Mouse (Mus musculus) left cerebral cortex, adult 11 months (tissue): ENCODE measurements around the gene Sigmar1.

Source experiments
- DNase-seq: peaks from one replicate; pipeline ENCODE4 v3.0.0; 2022; ENCODE audit warnings: low spot score

The Sigmar1 gene

DNA sequence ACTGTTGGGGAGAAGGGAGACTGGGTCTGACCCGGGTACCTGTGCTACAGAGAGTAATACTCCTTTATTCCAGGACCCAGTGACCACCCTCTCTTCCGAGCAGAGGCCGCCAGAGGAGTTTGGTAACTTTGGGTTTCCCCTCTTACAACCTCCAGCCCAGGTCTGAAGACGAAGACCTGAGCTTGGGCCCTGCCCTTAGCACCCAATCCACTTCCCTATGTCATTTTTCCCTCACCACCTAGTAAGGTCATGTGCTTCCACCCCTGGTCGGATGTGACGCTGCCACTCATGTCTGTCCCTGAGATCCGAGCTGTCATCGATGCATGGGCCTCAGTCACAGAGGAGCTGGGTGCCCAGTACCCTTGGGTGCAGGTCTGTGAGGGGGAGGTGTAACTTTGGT is 483 bp upstream of the Sigmar1 start:
- no peak for DNase-seq

- no peak for DNase-seq
Measured at GRCm38 (mm10) chr4:41754797-41755337, 1.1 kb downstream of the Sigmar1 start, which contains the start of gene Galt. Gene Galt, plus strand, starts transcription at chr4:41755228.

GRCm38 (mm10) chr4:41745021-41745420 is 10.9 kb downstream of the Sigmar1 start:
- no peak for DNase-seq

DNA sequence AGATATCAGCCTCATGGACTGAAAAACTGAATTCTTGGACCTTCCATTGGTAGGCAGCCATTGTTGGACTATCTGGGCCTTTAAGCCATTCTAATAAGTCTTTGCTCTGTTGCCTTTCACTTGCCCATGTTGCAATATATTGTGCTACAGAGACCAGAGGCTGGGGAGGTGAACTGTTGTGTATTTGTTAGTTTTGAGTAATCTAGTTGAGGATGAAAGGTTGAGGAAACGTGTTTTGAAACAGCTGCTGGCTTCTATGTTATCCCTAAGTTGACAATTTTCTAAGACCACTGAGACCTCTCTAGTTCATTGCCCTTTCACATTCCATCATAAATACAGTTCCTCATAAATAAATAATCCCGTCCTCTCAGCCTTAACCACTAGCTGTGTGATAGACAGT is 11.8 kb downstream of the Sigmar1 start:
- DNase-seq: no peak

GRCm38 (mm10) chr4:41741158-41741560 is 14.8 kb downstream of the Sigmar1 start:
- DNase-seq: peak; percentile 91

- DNase-seq: peak; percentile 69
Measured at GRCm38 (mm10) chr4:41740380-41741157, 15.4 kb downstream of the Sigmar1 start.

- no peak for DNase-seq
Measured at GRCm38 (mm10) chr4:41739260-41739659, 16.7 kb downstream of the Sigmar1 start.

GRCm38 (mm10) chr4:41738256-41738603 is 17.7 kb downstream of the Sigmar1 start:
- DNase-seq: no peak

DNA sequence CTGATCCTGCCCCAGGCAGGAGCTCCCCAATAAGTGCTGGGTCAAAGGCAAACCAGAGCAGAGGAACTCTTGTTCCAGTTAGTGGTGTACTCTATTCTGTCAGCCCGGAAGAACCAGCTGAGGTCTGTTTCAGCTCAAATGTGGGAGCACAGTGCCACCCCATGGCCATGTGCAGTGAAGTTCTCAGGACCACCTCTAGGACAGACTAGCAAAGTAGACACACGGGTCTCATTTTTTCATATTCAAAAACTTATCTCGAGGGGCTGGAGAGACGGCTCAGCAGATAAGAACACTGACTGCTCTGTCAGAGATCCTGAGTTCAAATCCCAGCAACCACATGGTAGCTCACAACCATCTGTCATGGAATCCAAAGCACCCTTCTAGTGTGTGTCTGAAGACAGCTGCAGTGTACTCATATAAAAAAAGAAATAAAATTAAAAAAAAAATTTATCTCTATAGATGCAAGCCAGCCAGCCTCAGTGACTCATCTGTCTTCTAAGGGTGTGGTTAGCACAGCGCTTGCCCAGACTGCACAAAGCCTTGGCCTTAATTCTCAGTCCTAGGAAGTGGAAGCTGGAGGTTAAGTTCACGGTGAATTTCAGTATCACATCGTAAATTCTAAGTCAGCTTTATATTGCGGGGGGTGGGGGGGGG is 18.2 kb downstream of the Sigmar1 start:
- DNase-seq: peak; percentile 73

DNA sequence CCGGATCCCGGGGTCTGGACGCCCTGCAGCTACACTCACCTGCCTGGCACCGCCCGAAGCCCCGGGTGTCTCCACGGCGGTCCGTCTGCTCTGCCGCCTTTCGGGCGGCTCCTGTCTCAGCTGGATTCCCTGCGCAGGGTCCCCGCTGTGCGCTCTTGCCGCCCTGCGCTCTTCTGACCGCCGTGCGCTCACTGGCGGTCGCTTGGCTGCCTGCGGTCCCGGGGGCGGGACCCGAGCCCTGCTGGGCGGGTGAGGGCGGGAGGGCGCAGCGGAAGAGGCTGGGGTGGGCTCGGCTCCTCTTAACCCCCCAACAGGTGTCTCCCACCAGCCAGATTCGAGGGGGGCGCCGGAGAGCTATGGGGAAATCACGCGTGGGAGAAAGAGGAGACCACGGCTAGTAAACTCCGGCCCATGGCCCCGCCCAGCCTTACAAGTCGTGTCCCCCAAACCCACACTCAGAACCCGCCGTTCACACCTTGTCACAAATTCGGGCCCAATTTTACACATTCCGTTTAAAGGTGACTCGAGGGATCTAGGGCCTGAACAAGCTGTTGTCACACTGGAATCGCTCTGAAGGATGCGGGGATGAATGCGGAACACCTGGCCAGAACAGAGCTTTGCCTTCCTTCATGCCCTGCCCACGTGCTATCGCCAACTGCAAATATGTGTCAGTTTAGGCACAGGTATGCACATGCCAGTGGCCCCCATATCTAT is 24.7 kb downstream of the Sigmar1 start, which contains the start of gene Arid3c:
Gene Arid3c, minus strand, starts transcription at position 91 of the 714 bp plus-strand sequence.
- no peak for DNase-seq

DNA sequence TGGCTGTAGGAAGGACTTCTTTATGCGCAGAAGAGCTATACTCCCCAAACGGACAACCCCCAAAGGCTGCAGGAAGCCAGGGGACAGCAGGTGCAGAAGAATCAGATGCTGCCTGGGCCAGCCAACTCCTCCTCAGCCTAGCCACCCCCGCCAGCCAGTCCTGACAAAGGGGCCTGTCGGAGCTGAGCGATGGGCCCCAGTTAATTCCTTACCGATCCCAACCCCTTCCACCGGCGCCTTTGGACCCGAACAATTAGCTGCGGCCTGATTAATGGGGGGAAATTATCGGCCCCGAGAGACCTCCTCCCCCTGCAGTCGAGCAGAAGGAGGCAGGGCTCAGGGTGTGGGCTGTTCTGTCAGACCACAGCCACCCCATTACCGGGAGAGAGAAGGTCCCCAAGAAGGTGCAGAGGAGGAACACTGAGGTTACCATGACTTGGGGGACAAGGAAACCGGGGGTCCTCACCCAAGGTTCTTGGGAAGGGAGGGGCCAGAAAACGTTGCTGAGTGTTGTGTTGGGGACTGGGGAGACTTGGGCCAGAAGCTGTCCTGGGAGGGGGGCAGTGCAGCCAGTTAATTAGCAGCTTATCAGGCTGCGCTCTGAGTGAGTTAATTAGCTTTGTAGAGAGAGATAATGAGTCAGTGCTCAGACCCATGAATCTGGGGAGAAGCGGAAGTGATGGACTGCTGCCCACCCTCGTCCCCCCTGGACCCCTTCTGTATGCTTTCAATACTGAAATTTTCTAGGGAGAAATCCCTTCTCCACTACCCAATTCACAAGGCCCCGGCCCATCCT is 28.9 kb downstream of the Sigmar1 start:
- no peak for DNase-seq

- DNase-seq: peak; percentile 95
Measured at GRCm38 (mm10) chr4:41722918-41723351, 33.0 kb downstream of the Sigmar1 start, which contains the start of gene Dctn3. Gene Dctn3, minus strand, starts transcription at chr4:41723170.

GRCm38 (mm10) chr4:41716834-41717233 is 39.1 kb downstream of the Sigmar1 start:
- DNase-seq: no peak

- no peak for DNase-seq
Measured at GRCm38 (mm10) chr4:41715596-41715995, 40.4 kb downstream of the Sigmar1 start.

- DNase-seq: no peak
Measured at GRCm38 (mm10) chr4:41715082-41715481, 40.9 kb downstream of the Sigmar1 start.

GRCm38 (mm10) chr4:41714276-41714675 is 41.7 kb downstream of the Sigmar1 start:
- DNase-seq: no peak

DNA sequence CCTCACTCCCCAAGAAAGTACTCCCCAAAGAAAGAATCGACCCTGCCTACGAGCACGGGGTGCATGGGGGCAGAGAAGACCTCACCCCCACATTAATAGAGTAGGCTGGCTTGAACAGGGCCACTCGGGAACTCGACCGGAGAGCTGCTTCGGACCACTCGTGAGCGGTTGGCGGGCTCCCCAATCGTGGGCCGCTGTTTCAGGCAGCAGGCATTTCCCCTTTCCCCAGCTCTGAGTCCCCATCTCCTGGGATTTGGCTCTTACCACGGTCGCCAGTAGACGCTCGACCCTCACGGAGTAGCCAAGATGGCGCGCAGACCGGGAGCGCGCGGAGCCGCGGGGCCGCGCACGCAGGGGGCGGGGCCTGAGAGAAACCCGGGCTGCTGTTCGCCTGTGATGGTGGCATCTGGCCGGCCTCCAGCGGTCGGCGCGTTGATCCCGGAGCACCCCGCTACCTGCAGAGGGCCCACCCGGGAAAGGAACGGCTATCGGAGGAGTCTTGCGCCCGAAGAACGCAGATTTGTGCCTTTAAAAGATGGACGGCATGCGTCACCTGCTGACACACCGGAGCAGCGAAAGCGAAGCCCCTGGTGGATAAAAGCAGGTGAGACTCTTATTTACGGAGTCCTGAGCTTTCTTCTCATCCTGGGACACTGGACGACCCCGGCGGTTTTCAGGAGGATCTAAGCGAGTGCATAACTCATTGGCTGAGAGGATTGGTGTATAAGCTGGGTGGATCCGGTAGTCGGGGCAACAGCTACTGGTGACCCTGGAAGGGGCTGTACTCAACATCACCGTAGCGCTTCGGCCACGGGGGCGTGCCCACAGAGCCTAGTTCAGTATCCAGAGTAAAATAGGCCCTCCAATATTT is 42.5 kb downstream of the Sigmar1 start, which contains the start of gene Rpp25l:
Gene Rpp25l, minus strand, starts transcription at position 338 of the 871 bp plus-strand sequence.
- DNase-seq: no peak

DNA sequence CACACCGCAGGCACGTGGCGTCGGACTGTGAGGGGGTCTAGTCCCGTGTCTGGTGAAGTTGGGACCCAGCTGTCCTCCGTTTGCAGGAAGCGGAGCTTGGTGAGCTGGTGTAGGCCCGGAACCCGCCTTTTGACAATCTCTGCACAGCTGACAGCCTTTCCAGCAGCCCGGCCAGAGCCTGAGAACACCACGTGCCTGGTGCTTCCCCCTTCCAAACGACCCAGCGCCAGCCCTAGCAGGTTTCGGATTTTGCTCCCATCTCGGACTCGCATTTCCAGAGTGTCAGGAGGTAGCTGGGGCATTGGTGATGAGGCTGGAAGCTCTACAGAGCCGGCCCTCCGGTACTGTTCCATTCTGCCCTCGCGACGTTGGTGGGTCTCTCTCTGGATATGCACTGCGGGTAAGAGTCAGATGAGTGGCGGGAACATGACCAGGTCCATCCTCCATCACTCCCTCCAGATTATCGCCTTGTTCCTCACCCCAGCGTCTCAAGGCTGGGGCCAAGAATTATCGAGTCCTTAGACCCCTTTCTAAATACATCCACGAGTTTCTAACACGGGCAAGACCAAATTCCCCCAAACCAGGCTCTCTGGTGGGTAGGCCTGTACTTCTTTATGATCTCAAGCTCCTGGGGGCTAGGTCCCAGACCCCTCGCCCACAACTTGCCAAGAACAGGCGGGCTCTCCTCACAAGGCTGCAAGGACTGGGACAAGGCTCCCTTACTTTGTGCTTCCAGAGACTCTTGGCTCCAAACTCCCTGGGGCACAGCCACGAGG is 43.3 kb downstream of the Sigmar1 start:
- DNase-seq: no peak

DNA sequence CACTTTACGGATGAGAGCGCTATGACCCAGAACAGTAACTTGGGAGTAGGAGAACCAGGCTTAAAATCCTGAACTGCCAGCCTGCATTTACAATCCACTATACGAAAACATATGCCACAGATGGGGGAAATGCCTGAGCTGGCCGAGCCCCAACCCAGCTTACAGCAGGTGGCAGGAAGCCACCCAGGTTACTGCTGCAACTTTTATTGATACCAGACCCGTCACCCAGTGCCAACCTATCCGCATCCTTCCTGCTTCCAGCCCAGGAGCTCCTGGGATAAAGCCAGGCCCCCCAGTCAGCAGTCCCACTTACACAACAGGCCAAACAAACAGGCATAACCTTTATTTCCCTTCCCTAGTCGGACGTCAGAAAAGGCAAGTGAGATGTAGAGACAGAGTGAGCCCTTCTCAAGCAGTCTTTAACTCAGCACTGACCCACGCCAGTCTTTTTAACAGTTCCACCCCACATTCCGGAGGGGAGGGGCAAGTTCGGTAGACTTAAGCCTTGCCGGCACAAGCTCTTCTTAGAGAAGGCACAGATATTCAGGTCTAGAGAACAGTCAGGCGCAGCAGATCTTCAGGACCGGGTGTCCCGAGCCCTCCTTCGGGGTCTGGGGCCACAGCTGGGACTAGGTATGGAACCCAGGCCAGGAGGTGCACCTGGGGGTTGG is 44.1 kb downstream of the Sigmar1 start:
- no peak for DNase-seq
